Mouse (Mus musculus): ENCODE data around the gene Ctf1. TPM values are rescaled to one million over a fixed set of nuclear protein-coding genes. Genes with fewer than 3 reads are reported as not detected.
"Not testable (repeated sequence)": the region's sequence is repeated elsewhere in the genome, so short reads cannot be mapped to it uniquely, and the experiment has no call there.

Ctf1 gene
- total RNA-seq, 4 experiments from 2014 or later = 3.1 to 6.9 (median 4.2) TPM

DNA sequence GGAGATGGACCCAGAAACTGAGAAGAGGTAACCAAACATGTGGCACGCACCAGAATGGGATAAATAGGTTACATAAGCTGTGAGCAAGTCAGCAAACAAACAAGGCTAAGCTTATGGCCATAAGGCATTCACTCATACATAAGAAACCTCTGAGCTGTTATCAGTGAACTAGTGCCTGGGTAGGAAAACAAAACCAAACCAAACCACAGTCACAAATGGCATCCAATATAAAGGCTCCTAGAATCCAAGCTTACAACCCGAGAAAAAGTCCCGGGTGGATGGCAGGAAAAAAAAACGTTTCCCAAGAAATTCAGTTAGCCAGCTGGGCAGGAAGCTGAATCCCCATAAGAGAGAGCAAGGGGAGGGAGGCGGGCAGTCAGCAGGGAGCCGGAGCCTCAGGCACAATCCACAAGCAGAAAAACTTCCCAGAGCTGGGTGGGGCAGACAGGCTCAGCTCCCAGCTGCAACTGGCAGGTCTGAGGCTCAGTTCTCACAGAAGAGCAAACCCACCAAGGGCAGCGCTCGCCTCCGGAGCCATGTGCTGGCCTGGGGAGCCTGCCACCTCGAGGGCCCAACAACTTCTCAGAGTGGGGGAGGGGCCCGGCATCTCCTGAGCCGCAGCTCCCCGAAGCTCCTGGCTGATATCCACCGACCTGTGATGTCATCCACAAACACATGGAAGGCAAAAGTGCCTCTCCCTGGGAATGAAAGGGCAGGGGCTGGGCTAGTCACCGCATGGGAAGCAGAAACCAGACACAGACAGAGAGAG is 21.1 kb upstream of the Ctf1 start:
- DNase-seq (ENCODE audit: low spot score in 2 of 2) = peak in 1 of 2 experiments; percentile 51

- no peak for DNase-seq (ENCODE audit: low spot score in 2 of 2)
Observed at GRCm38 (mm10) chr7:127693290-127693689, 19.2 kb upstream of the Ctf1 start.

- DNase-seq (ENCODE audit: low spot score in 2 of 2) = not testable (repeated sequence)
Observed at GRCm38 (mm10) chr7:127693730-127694129, 18.8 kb upstream of the Ctf1 start.

GRCm38 (mm10) chr7:127698986-127699385 is 13.6 kb upstream of the Ctf1 start:
- no peak for DNase-seq (ENCODE audit: low spot score in 2 of 2)

GRCm38 (mm10) chr7:127700712-127701331 is 11.7 kb upstream of the Ctf1 start:
- DNase-seq (ENCODE audit: low spot score in 2 of 2) = no peak

DNA sequence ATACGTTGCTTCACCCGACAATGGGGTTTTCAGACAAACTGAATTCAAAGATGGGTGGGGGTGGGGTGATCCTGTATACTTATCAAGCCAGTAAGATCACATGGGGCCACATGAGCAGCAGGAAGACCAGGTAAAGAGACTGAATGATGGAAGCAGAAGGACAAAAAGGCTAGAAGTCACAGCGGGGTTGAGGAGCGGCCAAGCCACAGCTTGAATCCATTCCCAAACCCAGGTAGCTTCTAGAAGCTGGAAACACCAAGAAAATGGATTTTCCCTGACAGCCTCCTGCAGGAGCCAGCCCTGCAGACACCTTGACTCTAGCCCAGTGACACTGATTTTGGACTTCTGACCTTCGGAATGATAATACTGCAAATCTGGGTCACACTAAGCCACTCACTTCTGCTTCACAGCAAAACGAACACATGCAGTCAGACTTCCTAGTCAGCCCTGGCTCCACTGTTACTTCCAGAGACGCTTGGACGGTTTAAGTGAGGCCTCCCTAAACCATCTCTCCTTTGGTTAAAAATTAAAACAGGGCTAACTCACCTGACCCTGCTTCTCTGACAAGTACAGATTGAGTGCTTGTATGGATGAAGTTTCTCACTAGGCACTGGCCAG is 8.9 kb upstream of the Ctf1 start:
- DNase-seq (ENCODE audit: low spot score in 2 of 2) = no peak

GRCm38 (mm10) chr7:127704598-127704997 is 7.9 kb upstream of the Ctf1 start:
- DNase-seq (ENCODE audit: low spot score in 2 of 2) = no peak

DNA sequence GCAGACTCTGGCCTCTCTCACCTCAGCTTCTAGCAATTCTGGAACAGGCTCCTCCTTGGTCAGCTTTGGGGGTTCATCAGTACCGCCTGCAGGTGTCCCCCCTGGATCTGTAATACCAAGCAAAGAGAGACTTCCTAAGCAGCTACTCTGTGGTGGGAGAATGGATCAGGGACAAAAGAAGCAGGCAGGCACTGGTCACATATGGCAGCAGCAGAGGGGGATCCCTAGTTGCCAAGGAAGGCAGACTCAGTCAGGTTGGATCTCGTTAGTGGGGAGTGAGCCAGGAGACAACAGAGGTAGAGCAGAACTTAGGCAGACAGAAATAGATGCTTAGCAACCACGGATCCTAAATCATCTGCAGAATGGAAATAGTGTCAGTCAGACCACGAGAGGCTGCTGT is 6.8 kb upstream of the Ctf1 start:
- no peak for DNase-seq (ENCODE audit: low spot score in 2 of 2)

DNA sequence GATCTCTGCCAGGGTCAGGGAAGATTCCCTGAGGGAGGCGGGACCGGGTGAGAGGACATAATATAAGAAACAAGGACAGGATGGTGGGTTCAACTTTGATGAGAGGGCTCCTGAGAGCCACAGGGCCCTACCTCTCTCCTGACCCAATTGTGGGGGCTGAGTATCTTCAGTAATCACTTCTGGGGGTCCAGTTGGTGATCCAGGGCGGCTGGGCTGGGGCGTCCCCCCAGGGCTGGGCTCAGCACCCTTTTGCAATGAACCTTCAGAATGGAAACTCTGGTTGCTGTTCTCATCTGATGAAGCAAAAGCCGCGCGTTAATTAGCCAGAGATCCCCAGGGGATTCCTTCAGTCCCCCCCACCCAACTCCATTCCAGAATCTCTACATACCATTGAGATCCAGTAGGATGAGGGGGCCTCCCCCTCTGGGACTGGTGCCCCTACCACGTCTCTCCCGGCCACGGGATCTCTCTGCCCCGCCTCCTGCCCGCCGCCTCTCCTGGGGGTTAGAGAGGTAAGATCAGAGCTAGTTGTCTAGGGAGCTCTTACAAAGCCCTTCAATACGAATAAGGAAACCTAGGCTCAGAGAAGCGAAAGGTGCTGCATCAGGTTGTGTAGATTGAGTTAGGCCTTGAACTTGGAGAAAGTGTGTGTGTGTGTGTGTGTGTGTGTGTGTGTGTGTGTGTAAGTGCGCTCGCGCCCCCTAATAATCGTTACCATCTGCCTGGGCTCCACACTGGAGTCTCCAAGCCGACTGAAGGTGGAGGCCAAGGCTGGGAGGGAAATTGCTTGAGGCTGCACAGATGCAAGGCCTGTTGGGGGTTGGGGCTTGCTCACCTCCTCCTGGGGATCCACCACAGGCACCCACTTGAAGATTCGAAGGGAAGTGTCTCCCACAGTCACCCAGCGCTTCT is 5.2 kb upstream of the Ctf1 start:
- no peak for DNase-seq (ENCODE audit: low spot score in 2 of 2)

DNA sequence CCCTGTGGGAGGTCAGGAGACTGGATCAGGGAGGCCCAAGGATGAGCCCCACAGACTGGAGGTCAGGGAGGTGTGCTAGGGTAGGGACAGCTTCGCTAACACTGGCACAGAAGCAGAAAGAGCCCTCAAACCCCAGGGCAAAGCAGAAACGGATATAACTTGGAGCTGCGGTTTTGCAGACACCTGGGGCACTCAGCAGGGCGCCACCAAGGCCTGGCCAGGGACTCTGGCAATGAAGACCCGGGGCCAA is 4.7 kb upstream of the Ctf1 start:
- no peak for DNase-seq (ENCODE audit: low spot score in 2 of 2)

- DNase-seq (ENCODE audit: low spot score in 2 of 2) = peak; percentile 60 to 87
Observed at GRCm38 (mm10) chr7:127708207-127709078, 4.1 kb upstream of the Ctf1 start, which contains the start of gene Bcl7c. Gene Bcl7c, minus strand, starts transcription at chr7:127708933.

DNA sequence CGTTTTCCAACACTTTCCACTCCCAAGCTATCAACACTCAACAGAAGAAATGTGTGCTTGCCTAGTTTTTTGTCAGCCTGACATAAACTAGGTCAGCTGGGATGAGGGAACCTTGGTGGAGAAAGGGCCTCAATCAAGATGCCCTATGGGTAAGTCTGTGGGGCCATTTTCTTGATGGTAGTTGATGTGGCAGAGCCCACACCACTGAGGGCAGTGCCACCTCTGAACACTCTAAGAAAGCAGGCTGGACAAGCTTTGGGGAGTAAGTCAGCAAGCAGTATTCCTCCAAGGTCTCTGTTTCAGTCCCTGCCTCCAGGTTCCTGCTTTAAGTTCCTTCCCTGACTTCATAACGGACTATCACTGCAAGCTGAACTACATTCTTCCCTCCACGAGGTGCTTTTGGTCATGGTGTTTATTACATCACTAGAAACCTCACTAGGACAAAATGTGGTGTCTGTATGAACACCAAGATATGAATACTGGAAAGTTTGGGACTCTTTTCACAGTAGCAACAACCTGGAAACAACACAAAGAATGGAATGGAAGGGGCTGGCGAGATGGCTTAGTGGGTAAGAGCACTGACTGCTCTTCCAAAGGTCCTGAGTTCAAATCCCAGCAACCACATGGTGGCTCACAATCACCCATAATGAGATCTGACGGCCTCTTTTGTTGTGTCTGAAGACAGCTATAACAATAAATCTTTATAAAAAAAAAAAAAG is 3.1 kb upstream of the Ctf1 start:
- DNase-seq (ENCODE audit: low spot score in 2 of 2) = no peak

DNA sequence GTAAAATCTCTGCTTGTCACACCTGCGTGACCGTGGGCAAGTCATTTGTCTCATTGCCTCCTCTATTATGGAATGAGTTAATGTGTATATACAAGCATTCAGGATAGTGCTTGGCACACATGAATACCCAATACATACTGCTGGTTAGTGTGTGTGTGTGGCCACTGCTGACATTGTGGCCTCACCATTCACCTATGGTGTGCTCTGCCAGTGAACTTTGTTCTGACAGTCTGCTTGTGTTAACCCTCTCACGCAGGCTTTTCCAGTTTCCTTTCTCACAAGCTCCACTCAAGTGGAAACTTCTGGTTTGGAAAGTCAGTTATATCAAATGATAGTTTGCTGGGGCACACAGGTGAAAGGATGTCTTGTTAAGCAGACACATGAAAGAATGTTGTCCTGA is 1.5 kb upstream of the Ctf1 start:
- DNase-seq (ENCODE audit: low spot score in 2 of 2) = no peak

DNA sequence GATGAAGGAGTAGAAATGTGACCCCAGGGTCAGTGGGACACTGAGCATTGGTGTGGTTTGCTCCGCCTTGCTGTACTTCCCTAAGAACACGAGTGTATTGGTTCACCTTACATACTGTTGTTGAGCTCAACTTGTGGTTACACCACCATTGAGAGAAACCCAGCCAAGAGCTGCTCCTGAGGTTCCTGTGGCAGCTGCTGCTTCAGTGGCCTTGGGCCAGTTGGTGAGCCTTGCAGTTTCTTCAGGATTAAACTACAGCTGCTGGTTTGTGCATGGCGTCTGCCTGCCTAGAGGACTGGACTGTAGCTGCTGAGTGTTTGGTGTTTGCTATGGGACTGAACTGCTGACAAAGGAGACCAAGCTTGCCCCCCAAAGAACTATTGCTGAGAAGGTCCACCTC is 1.1 kb upstream of the Ctf1 start:
- DNase-seq (ENCODE audit: low spot score in 2 of 2) = no peak

DNA sequence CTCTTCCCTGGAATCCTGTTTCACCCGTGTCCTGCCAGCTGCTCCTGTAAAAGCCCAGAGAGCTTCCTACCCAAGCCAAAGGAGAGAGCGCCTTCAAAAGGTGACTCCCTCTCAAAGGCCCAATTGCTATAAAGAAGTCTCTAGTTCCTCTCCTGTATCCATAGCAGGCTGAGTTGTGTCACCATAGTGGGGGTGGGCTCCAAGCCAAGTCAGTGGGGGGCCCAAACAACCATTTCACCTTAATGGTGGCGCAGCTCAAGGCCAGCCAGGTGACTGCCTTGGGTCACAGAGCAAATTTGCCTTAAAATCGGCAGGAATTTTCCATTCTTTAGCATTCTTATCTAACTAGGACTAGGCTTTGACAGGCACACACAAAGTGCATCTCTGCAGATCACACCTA is 2.3 kb downstream of the Ctf1 start:
- DNase-seq (ENCODE audit: low spot score in 2 of 2) = no peak

DNA sequence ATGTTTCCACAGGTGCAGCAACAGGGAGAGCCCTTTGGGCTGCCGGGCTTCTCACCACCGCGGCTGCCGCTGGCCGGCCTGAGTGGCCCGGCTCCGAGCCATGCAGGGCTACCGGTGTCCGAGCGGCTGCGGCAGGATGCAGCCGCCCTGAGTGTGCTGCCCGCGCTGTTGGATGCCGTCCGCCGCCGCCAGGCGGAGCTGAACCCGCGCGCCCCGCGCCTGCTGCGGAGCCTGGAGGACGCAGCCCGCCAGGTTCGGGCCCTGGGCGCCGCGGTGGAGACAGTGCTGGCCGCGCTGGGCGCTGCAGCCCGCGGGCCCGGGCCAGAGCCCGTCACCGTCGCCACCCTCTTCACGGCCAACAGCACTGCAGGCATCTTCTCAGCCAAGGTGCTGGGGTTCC is 4.5 kb downstream of the Ctf1 start:
- peak in 1 of 2 experiments; percentile 44 for DNase-seq (ENCODE audit: low spot score in 2 of 2)

GRCm38 (mm10) chr7:127718339-127718738 is 5.8 kb downstream of the Ctf1 start:
- no peak for DNase-seq (ENCODE audit: low spot score in 2 of 2)

DNA sequence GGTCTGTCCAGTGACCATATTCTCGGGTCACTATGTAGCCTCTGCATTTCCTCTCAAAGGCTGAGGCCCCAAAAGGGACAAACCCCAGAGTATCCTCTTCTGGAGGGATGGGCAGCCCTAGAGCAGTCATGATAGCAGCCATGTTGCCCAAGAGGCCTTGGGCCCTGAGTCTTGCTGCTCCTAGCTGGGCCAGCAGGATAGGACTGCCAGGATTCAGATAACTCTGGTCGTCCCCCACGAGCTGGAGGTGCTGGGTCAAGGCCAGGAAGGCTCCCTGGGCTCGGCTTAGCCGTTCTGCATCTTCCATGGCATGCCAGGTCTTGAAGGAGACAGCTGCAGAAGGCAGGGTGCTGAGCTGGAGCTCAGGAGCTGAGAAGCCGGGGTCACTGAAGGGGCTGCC is 6.7 kb downstream of the Ctf1 start:
- DNase-seq (ENCODE audit: low spot score in 2 of 2) = no peak

DNA sequence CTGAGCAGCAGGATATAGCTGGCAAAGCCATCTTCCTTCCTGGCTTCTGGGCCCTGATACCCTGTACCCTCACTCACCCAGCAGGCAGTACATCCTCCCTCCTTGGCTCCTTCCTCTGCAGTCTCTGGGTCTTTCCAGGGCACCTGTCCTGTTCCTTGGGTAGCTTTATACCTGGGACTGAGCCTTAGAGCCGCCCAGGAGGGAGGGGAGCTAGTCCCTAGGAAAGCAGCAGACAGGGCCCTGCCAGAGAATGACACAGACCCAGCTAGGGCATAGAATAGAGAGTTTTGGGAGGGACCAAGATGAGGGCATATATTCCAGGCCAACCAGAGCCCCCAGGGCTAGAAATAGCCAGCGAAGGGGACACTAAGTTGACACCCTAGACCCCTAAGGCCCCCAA is 13.0 kb downstream of the Ctf1 start:
- DNase-seq (ENCODE audit: low spot score in 2 of 2) = no peak

- no peak for DNase-seq (ENCODE audit: low spot score in 2 of 2)
Observed at GRCm38 (mm10) chr7:127725924-127726323, 13.4 kb downstream of the Ctf1 start.

All from left cerebral cortex, adult 8-10 months (tissue).